Mouse (Mus musculus) forebrain, embryonic 12.5 days (tissue): ENCODE data around the gene Zglp1. TPM values are rescaled to one million over a fixed set of nuclear protein-coding genes. Genes with fewer than 3 reads are reported as not detected.

Experiments
- ATAC-seq: fragments of 200-750 bp; cut with Nextera tagmentation; 2 replicates; pipeline ENCODE4 v1.8.0; 2017; ENCODE audit warnings: moderate TSS enrichment; ENCODE audit not compliant: low FRiP score
- H3K27ac ChIP-seq: fragments of 300-500 bp; sonication (generic); 2 replicates; pipeline ENCODE4 v1.5.1; 2016; ENCODE audit warnings: mild to moderate bottlenecking
- H3K27me3 ChIP-seq: fragments of 300-500 bp; sonication (generic); 2 replicates; pipeline ENCODE4 v1.6.1; 2016; ENCODE audit warnings: mild to moderate bottlenecking
- H3K36me3 ChIP-seq: fragments of 300-500 bp; sonication (generic); replicated peaks from 2 replicates; pipeline ENCODE4 v1.6.1; 2016; ENCODE audit warnings: mild to moderate bottlenecking
- H3K4me1 ChIP-seq: fragments of 300-500 bp; sonication (generic); 2 replicates; pipeline ENCODE4 v1.6.1; 2016
- H3K4me2 ChIP-seq: fragments of 300-500 bp; sonication (generic); 2 replicates; pipeline ENCODE4 v1.6.1; 2016; ENCODE audit warnings: mild to moderate bottlenecking, moderate library complexity
- H3K4me3 ChIP-seq: fragments of 300-500 bp; sonication (generic); replicated peaks from 2 replicates; pipeline ENCODE4 v1.5.1; 2016; ENCODE audit warnings: mild to moderate bottlenecking
- H3K9ac ChIP-seq: fragments of 300-500 bp; sonication (generic); 2 replicates; pipeline ENCODE4 v1.6.1; 2016; ENCODE audit warnings: mild to moderate bottlenecking
- H3K9me3 ChIP-seq: fragments of 300-500 bp; sonication (generic); 2 replicates; pipeline ENCODE4 v1.6.1; 2016
- WGBS: fragments of 180-500 bp; shearing (Covaris S2); methylation state at CpG from one replicate; pipeline ENCODE4 v1.1.7; 2016; 5-methylcytosine and 5-hydroxymethylcytosine counted together
- polyA plus RNA-seq: library from polyadenylated mRNA; unstranded; fragments of >200 nt; fragmentation: Nextera tagmentation; extraction: Ambion mirVana; gene quantifications from 2 replicates; pipeline ENCODE4 v1.2.1, GENCODE M21; 2016

Zglp1 gene
- polyA plus RNA-seq, 1 experiment from 2014 or later: 0.79 TPM

DNA sequence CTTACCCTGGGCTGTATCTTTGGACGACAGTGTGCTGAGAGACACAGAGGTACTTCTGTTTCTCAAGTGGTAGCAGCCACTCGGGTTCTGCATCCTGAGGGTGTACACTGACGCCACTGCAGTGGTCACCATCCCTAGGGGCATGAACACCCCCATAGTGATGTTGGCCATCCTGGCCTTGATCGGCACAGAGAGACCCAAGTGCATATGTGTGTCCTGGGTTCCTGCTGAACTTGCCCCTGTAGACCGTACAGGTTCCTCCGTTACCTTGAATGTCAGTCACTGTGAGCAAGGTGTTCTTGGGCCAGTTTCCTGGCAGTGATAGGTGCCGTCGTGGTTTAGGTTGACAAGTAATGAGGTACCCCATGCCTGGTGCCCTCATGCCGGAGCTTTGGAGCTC is 26.5 kb upstream of the Zglp1 start:
- WGBS: 93% methylated on average over 9 of the region's 9 CpGs
- Histone ChIP-seq H3K4me1 (peaks cover 21% of the 10 kb centered on the region), H3K4me3 (no peak overlapping the region), H3K4me2 (no peak overlapping the region), H3K36me3 (peaks cover 22% of the 10 kb centered on the region), H3K27me3 (no peaks in the 10 kb centered on the region), H3K9me3 (no peaks in the 10 kb centered on the region), H3K9ac (no peak overlapping the region), H3K27ac (no peak overlapping the region)
- ATAC-seq: no peak

DNA sequence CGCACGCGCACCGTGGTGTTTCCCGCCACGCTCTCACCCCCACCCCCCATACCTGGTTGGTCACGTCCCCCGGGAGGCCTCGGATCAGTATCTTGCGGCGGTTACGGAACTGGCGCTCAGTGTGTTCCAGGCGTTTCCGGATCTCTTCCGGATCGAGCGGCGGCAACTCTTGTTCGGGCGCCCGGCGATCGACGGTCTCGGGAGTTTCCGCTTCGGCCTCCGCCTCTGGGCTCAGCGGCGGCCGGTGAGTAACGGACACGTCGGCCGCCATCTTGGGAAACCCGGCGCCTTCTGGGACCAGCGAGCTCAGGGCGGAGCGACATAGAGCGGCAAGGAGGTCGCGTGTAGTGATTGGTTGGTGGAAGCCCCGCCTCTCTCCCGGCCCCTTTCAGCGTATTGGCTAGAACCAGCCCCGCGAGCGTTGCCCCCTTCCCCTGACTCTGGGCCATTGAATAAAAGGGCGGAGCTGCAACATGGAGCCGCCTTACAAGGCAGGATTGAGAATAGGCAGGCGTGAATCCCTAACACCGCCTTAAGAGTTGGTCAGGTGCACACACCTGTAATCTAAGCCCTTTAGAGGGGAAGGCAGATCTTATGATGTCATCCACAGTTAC is 24.9 kb upstream of the Zglp1 start, which contains the start of the genes Gm38431 and Raver1:
Gene Gm38431 (minus strand): TSS at position 291 of the 614 bp plus-strand sequence.
Gene Raver1 (minus strand): TSS at position 302 of the 614 bp plus-strand sequence.
- no peaks in the 10 kb centered on the region for H3K27me3 ChIP-seq
- no peaks in the 10 kb centered on the region for H3K9me3 ChIP-seq
- under 1% methylated on average over 54 of the region's 54 CpGs for WGBS
- peak; percentile 100 for ATAC-seq
- H3K4me3 ChIP-seq: peak within 1 kb of the TSS; percentile 57
- H3K36me3 ChIP-seq: peaks cover 38% of the 10 kb centered on the region
- peak within 1 kb of the TSS; percentile 75 for H3K9ac ChIP-seq
- peaks cover 21% of the 10 kb centered on the region for H3K4me1 ChIP-seq
- peak within 1 kb of the TSS; percentile 91 for H3K27ac ChIP-seq
- peak within 1 kb of the TSS; percentile 92 for H3K4me2 ChIP-seq

DNA sequence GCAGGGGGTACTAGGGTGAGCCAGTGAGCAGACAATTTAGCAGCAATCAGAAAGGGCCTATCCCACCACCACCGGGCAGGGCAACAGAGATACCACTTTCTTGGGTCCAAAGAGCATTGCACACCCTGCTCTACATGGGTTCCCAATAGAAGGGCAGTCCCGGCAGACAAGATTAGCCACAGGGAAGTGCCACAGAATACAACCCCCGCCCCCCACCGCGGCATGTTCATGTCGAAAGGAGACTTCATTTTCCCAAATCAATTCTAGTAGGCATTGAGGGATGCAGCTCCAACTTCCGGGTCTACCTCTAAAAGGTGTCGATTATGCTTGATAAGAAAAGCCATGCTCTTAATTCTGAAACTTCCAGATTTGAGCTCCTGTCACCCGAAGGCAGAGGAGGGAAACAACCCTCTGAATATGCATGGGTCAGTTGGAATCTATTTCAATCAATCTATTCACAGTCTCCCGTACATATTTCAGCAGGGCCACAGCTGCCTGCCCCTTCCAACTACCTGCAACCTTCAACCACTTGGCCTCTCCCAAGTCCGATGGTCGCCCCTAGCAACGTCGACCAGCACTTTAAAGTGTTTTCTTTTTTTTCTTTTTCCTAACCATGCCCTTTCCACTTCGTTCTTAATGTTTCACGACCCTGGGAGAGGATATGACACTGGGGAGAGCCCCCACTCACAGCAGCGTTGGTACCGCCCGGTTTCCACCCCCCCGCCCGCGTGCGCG is 24.2 kb upstream of the Zglp1 start:
- H3K27me3 ChIP-seq: no peaks in the 10 kb centered on the region
- peak; percentile 25 for ATAC-seq
- 4% methylated on average over 24 of the region's 24 CpGs for WGBS
- peak overlapping the region; percentile 57 for H3K4me3 ChIP-seq
- H3K4me2 ChIP-seq: peak overlapping the region; percentile 92
- no peaks in the 10 kb centered on the region for H3K9me3 ChIP-seq
- H3K27ac ChIP-seq: peak overlapping the region; percentile 91
- peak overlapping the region; percentile 75 for H3K9ac ChIP-seq
- peaks cover 24% of the 10 kb centered on the region for H3K4me1 ChIP-seq
- H3K36me3 ChIP-seq: peaks cover 45% of the 10 kb centered on the region

DNA sequence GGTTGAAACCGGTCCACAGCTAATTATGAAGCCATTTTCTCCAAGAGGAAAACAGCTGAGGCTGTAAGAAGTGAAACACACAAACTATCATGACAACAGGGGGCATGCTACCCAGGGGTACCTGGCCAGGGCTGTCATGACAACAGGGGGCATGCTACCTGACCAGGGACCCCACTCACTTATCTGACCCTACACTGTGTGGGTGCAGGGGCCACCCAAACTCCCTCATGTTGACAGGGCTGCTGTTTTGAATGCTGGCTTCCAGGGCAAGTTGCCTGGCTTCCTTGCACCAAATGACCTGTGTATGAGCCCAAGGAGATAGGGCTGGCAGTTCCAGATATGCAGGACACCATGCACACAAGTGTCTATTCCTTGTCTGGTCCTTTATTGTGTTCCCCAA is 23.6 kb upstream of the Zglp1 start:
- H3K36me3 ChIP-seq: peaks cover 51% of the 10 kb centered on the region
- peak overlapping the region; percentile 75 for H3K9ac ChIP-seq
- peaks cover 22% of the 10 kb centered on the region for H3K4me1 ChIP-seq
- peak overlapping the region; percentile 57 for H3K4me3 ChIP-seq
- ATAC-seq: no peak
- no peak overlapping the region for H3K27ac ChIP-seq
- H3K9me3 ChIP-seq: no peaks in the 10 kb centered on the region
- 89% methylated on average over 1 of the region's 1 CpGs for WGBS
- H3K27me3 ChIP-seq: no peaks in the 10 kb centered on the region
- H3K4me2 ChIP-seq: peak overlapping the region; percentile 92

DNA sequence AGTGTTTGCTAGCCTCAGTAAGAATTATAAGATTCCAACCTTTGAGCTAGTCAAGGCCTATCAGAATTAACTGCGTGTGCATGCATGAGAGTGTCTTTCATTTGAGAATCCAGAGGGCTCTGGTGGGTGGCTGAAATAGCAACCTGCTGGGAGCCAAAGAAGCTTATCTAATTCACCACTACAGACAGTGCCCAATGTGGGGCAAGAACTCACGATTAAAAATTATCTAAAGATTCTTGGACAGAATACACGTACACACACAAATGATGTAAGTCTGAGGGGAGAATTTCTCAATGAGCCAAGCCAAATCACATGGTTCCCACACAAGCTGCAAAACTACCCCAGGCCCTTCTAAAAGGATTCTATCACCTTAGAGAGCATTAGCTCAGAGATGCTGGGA is 16.4 kb upstream of the Zglp1 start:
- no peak overlapping the region for H3K4me3 ChIP-seq
- no peaks in the 10 kb centered on the region for H3K27me3 ChIP-seq
- no peak overlapping the region for H3K27ac ChIP-seq
- no peak overlapping the region for H3K4me2 ChIP-seq
- no peaks in the 10 kb centered on the region for H3K9me3 ChIP-seq
- H3K4me1 ChIP-seq: 0 out of 2 replicates have a peak, but pooled peaks cover 3% of the 10 kb centered on the region
- H3K9ac ChIP-seq: no peak overlapping the region
- 91% methylated on average over 3 of the region's 3 CpGs for WGBS
- H3K36me3 ChIP-seq: peaks cover 94% of the 10 kb centered on the region
- ATAC-seq: no peak

DNA sequence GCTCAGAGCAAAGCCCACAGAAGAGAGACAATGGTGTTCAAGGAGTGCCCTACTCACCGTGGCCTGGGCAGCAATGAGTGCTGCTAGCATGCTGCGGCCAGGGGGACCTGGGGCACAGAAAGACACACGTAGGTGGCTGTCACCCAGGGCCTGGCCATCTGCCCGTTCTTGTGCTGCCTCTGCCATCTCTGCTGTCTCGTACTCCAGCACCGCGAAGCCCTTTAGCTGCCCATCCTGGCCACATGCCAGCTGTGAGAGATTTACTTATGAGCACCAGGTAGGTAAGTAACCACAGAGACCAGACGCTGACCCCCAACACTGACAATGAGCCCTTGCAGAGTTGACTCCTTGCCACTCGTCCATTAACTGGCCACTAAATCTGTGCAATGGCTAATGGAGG is 14.2 kb upstream of the Zglp1 start:
- no peaks in the 10 kb centered on the region for H3K9me3 ChIP-seq
- peaks cover 93% of the 10 kb centered on the region for H3K36me3 ChIP-seq
- no peak for ATAC-seq
- H3K4me3 ChIP-seq: no peak overlapping the region
- no peaks in the 10 kb centered on the region for H3K4me1 ChIP-seq
- WGBS: 90% methylated on average over 9 of the region's 9 CpGs
- H3K27ac ChIP-seq: no peak overlapping the region
- H3K27me3 ChIP-seq: no peaks in the 10 kb centered on the region
- H3K9ac ChIP-seq: no peak overlapping the region
- H3K4me2 ChIP-seq: no peak overlapping the region

DNA sequence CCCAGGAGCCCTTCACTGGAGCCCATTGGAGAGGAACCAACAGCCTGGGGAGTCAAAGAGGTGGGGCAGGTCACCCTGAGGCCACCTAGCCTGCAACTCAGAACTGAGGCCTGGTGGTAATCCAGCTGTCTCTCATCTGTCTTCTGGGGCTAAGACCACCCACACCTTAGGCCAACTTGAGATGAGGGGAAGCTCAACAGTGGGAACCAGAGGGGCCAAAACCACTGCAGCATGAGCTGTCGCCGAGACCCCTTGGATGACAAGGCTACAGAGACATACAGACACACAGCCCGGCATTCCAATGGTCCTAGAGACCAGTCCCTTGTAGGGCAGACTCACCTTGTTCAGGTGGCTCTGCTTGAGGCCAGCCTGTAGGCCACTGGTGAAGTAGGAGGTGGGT is 8.7 kb upstream of the Zglp1 start:
- Histone ChIP-seq H3K4me1 (peaks cover 14% of the 10 kb centered on the region), H3K9me3 (no peaks in the 10 kb centered on the region), H3K27ac (no peak overlapping the region), H3K27me3 (no peaks in the 10 kb centered on the region), H3K4me3 (no peak overlapping the region), H3K36me3 (peaks cover 71% of the 10 kb centered on the region), H3K4me2 (no peak overlapping the region), H3K9ac (no peak overlapping the region)
- no peak for ATAC-seq
- 89% methylated on average over 3 of the region's 3 CpGs for WGBS

DNA sequence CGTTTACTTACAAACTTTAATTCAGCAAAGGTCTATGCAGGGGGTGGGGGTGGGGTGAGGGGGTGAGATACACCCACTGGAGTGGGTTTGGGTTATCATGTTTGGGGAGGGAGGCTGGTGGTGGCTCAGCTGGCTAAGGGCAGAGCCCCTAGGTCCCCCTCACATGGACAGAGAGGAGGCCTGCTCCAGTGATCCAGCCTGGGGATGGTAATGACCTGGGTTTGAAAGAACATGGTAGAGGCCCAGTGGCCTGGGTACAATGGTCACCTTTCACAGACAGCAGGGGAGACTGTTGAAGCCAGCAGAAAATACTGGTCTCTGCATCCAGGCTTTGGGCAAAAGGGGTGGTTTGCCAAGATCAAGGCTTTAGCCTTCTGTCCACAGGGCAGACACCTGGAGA is 7.3 kb upstream of the Zglp1 start:
- ATAC-seq: no peak
- H3K9me3 ChIP-seq: no peaks in the 10 kb centered on the region
- no peak overlapping the region for H3K27ac ChIP-seq
- peaks cover 14% of the 10 kb centered on the region for H3K4me1 ChIP-seq
- no peaks in the 10 kb centered on the region for H3K27me3 ChIP-seq
- 85% methylated on average over 1 of the region's 1 CpGs for WGBS
- H3K4me2 ChIP-seq: no peak overlapping the region
- no peak overlapping the region for H3K4me3 ChIP-seq
- H3K9ac ChIP-seq: no peak overlapping the region
- H3K36me3 ChIP-seq: peaks cover 61% of the 10 kb centered on the region

DNA sequence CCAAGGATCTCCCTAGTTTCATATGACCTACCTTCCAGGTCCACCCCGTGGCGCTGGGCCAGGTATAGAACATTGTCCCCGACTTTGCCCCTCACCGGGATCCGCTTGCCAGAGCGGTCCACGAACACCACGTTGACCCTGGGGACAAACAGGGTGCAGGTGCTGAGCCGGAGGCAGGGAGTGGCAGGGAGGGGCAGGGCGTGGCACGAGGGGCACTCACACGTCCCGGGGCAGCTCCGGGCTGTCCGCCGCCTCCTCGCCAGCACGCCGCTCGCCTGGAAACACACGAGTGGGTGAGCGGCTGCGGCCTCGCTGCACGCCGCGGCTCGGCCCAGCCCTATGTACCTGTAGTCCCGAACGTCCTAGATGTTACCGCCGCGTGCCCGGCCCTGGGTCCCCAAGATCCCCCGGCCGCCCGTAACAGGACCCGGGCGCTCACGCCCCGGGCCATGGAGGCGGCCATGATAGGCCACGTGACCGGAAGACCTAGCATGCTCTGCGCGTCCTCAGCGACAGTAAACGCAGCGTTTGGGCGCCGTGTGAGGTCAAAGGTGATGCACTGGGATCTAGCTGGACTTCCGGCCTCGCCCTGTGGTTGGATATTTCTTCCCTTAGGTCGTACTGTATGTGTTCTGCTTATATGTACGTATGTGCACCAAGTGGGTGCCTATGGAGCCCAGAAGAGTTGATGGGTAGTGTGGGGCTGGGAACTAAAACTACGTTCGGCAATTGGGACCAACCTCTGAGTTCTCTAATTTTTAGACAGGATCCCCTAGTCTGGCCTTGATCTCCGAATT is 6.3 kb upstream of the Zglp1 start, which contains the start of the genes Gm49373 and Fdx1l:
Gene Gm49373 (minus strand): TSS at position 53 of the 797 bp plus-strand sequence.
Gene Fdx1l (minus strand): TSS at position 571 of the 797 bp plus-strand sequence.
- WGBS: 3% methylated on average over 58 of the region's 58 CpGs
- Histone ChIP-seq H3K4me2 (peak within 1 kb of the TSS; percentile 81), H3K4me3 (peak within 1 kb of the TSS; percentile 72), H3K9me3 (no peaks in the 10 kb centered on the region), H3K27ac (peak within 1 kb of the TSS; percentile 43), H3K36me3 (peaks cover 52% of the 10 kb centered on the region), H3K9ac (peak within 1 kb of the TSS; percentile 70), H3K4me1 (peaks cover 14% of the 10 kb centered on the region), H3K27me3 (no peaks in the 10 kb centered on the region)
- peak; percentile 94 for ATAC-seq

DNA sequence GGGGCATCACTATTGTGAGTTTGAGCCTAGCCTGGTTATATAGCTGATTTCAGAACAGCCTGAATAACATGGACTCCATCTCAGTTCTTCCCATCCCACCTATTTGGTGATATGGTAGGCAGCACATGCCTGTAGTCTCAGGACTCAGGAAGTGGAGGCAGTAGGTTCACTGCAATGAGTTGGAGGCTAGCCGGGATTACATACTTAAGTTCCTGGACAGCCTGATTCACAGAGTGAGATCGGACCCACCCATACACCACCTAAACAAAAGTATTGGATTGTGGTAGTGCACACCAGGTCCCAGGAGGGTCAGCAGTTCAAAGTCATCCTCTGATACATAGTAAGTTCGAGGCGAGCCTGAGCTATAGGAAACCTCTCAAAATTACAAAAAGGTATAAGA is 5.7 kb upstream of the Zglp1 start:
- Histone ChIP-seq H3K4me1 (peaks cover 14% of the 10 kb centered on the region), H3K4me3 (peak overlapping the region; percentile 72), H3K4me2 (peak overlapping the region; percentile 81), H3K9ac (peak overlapping the region; percentile 70), H3K27me3 (no peaks in the 10 kb centered on the region), H3K36me3 (peaks cover 50% of the 10 kb centered on the region), H3K9me3 (no peaks in the 10 kb centered on the region), H3K27ac (no peak overlapping the region)
- ATAC-seq: peak; percentile 31
- 17% methylated on average over 4 of the region's 4 CpGs for WGBS

DNA sequence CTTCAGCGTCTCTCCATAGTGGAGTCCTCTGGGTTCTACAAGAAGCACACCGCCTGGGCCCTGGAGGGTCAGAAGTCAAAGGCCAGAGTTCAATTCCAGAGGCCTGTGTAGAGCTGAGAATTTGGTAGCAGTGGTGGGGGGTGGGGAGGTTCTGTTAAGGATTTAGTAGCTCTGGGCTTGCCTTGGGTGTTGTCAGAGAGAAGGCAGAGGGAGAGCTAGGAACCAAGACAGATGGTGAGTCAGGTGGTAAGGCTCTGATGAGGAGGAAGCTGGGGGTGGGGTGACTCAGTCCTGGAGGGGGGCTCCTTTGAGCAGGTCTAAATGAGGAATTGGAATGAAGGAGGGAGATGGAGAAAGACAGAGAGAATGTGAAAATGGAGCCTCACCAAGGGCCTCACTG is 4.0 kb downstream of the Zglp1 start:
- H3K36me3 ChIP-seq: peaks cover 44% of the 10 kb centered on the region
- no peak overlapping the region for H3K4me3 ChIP-seq
- no peak overlapping the region for H3K27ac ChIP-seq
- no peaks in the 10 kb centered on the region for H3K27me3 ChIP-seq
- WGBS: 81% methylated on average over 2 of the region's 2 CpGs
- ATAC-seq: no peak
- H3K4me2 ChIP-seq: no peak overlapping the region
- H3K9me3 ChIP-seq: no peaks in the 10 kb centered on the region
- no peak overlapping the region for H3K9ac ChIP-seq
- H3K4me1 ChIP-seq: no peaks in the 10 kb centered on the region

DNA sequence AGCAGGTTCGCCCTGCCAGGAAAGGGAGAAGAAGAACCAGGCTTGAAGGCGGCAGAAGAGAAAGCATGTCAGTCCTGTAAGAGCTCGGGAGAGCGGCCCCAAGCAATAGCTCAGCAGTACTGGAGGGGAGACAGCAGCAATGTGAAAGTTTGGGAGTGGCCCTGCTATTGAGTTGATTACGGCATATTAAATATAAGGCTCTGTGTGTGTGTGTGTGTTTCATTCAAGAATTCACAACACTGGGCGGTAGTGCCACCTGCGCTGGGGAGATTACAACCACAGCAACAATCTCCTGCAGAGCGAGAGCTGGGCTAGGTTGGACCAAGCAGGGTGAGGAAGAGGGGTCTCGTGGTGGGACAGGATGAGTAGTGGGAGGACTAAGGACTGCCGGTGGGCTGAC is 15.3 kb downstream of the Zglp1 start:
- 67% methylated on average over 10 of the region's 10 CpGs for WGBS
- peaks cover 15% of the 10 kb centered on the region for H3K27me3 ChIP-seq

More for the DNA sequence above, 15.3 kb downstream of the Zglp1 start:
- no peak for ATAC-seq
- H3K4me2 ChIP-seq: no peak overlapping the region
- H3K9me3 ChIP-seq: no peaks in the 10 kb centered on the region
- no peak overlapping the region for H3K9ac ChIP-seq
- no peak overlapping the region for H3K4me3 ChIP-seq
- H3K4me1 ChIP-seq: no peaks in the 10 kb centered on the region
- no peak overlapping the region for H3K27ac ChIP-seq
- H3K36me3 ChIP-seq: no peaks in the 10 kb centered on the region
